Mouse (Mus musculus): ENCODE measurements around the gene Obox7.
"Not testable (repeated sequence)": the region's sequence is repeated elsewhere in the genome, so short reads cannot be mapped to it uniquely, and the experiment has no call there.

The Obox7 gene

GRCm38 (mm10) chr7:14659196-14659595 is at the start of gene Obox7:
Gene Obox7, plus strand, starts transcription at chr7:14659496.
- DNase-seq (ENCODE audit: low spot score), result not testable (repeated sequence)

- DNase-seq (ENCODE audit: low spot score), result peak; percentile 53
These were observed 36.4 kb upstream of the Obox7 start for GRCm38 (mm10) chr7:14622556-14623542.
